Comparison of ENCODE assay signal across 1 mouse cellular context in genomic region chr19:24998561-24998960, GRCm38 (mm10).
TF ChIP-seq lines count a peak whose summit lies in the region.

No protein-coding gene starts in this region.

TF ChIP-seq in MEL, 35 proteins besides CTCF, POLR2A, EP300 and RAD21 (continued from another document):
- TF ChIP-seq RCOR1 (IDR thresholded peaks at IDR 0.05; ENCODE audit: low read depth, low read length) (peak; percentile 85), MYB (IDR thresholded peaks at IDR 0.05; ENCODE audit: low read depth, low read length) (peak; percentile 77), NELFE (IDR thresholded peaks at IDR 0.05; ENCODE audit: low read depth, low read length) (no peak), MAZ (IDR thresholded peaks at IDR 0.05; ENCODE audit: low read depth, low read length) (no peak), JUND (IDR thresholded peaks at IDR 0.05; ENCODE audit: low read depth, low read length) (no peak), TBP (IDR thresholded peaks at IDR 0.05; ENCODE audit: low read depth, low read length) (peak; percentile 44; the same call in 1 of the 2 replicates), E2F4 (IDR thresholded peaks at IDR 0.05; ENCODE audit: borderline replicate concordance, low read depth, low read length) (no peak), TAL1 (IDR thresholded peaks at IDR 0.05; ENCODE audit: low read length) (peak; percentile 91), POLR2AphosphoS2 (IDR thresholded peaks at IDR 0.05; ENCODE audit: low read length) (no peak), MXI1 (IDR thresholded peaks at IDR 0.05; ENCODE audit: low read depth, low read length) (no peak), CHD2 (IDR thresholded peaks at IDR 0.05; ENCODE audit: low read length) (no peak), USF2 (IDR thresholded peaks at IDR 0.05; ENCODE audit: borderline replicate concordance in 1 of 2, insufficient read depth in 1 of 2, low read depth in 1 of 2, low read length in 2 of 2) (no peak)
